Mouse (Mus musculus): Measurements from ENCODE around the gene Slc38a5. TPM values are rescaled to one million over a fixed set of nuclear protein-coding genes. Genes with fewer than 3 reads are reported as not detected.

Gene Slc38a5
- polyA plus RNA-seq (2014; fragmentation: Nextera tagmentation; extraction: Ambion mirVana) = 13.0 and 13.8 TPM in 2 replicates

DNA sequence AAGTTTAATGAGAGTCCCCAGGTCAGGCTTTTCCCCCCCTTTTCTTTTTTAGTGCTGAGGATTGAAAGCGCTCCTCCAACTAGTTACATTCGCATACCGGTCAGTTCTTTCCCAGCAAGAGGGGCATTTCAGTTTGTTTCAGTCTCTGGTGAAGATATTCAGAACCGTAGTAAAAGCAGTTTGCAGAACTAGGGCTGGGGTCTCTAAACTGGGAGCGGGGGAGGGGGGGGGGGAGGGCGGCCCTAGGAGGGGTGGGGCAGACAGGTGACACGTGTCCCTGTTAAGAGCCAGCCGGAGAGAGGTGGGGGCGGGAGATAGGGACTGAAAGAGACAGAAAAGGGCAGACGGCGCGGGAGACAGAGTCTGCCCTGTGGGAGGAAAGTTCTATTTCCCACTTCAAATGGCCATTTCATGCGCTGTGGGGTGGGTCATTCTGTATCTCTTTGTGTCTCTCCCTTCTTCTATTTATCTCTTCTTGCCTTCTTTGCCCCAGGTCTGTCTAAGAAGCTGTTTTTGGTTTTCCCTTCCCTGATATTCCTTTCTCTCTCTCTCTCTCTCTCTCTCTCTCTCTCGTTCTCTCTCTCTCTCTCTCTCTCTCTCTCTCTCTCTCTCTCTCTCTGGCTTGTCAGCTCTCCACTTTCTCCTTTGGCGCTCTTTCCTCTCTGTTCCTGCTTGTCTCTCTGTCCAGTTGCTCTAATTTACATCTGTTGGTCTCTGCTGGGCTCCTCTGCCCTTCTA, at the start of gene Slc38a5:
Gene Slc38a5 (plus strand): TSS at position 51 of the 738 bp plus-strand sequence.
- Histone ChIP-seq H3K4me3 (ENCODE audit: low read depth, low read length) (peak within 1 kb of the TSS; percentile 6; the same call in 1 of the 2 replicates), H3K9me3 (ENCODE audit: control insufficient read depth, low read depth, low read length) (no peaks in the 10 kb centered on the region), H3K27me3 (ENCODE audit: control insufficient read depth, insufficient read depth, low read length) (no peaks in the 10 kb centered on the region), H3K9ac (replicated peaks; ENCODE audit: low read depth, low read length) (no peak within 1 kb of the TSS), H3K4me2 (replicated peaks; ENCODE audit: low read depth, low read length) (peak within 1 kb of the TSS; percentile 35; the same call in 1 of the 2 replicates), H3K36me3 (ENCODE audit: control insufficient read depth, insufficient read depth, low read length) (no peaks in the 10 kb centered on the region), H3K27ac (ENCODE audit: low read length) (no peak within 1 kb of the TSS), H3K4me1 (ENCODE audit: control insufficient read depth, insufficient read depth, low read length) (no peaks in the 10 kb centered on the region)
- ATAC-seq (ENCODE audit: insufficient number of reproducible peaks, insufficient read depth, low FRiP score, low read depth) = no peak
- 12% methylated on average over 13 of the region's 15 CpGs for WGBS

DNA sequence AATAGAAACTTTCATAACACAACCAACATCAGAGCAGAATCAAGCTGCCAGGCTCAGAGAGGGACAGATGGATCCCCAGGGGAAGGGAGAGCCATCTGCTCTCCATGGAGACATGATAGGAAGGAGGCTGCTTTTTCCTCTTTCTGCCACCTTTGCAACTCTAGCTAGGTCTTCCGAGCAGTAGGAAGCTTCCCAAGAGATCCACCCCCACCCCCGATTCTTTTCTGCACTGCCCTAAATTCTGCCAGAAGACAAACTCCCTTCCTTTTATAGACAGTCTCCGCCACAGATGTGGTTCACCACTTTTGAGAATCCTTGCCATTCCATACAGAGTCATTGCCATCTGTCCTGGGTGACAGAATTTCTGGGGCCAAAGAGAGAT, 48.6 kb upstream of the Slc38a5 start:
- no peak overlapping the region for H3K9ac ChIP-seq (replicated peaks; ENCODE audit: low read depth, low read length)
- no peaks in the 10 kb centered on the region for H3K36me3 ChIP-seq (ENCODE audit: control insufficient read depth, insufficient read depth, low read length)
- H3K4me1 ChIP-seq (ENCODE audit: control insufficient read depth, insufficient read depth, low read length) = no peaks in the 10 kb centered on the region
- WGBS = 73% methylated on average over 3 of the region's 3 CpGs
- H3K9me3 ChIP-seq (ENCODE audit: control insufficient read depth, low read depth, low read length) = no peaks in the 10 kb centered on the region
- ATAC-seq (ENCODE audit: insufficient number of reproducible peaks, insufficient read depth, low FRiP score, low read depth) = no peak
- H3K4me3 ChIP-seq (ENCODE audit: low read depth, low read length) = no peak overlapping the region
- no peaks in the 10 kb centered on the region for H3K27me3 ChIP-seq (ENCODE audit: control insufficient read depth, insufficient read depth, low read length)
- no peak overlapping the region for H3K27ac ChIP-seq (ENCODE audit: low read length)
- no peak overlapping the region for H3K4me2 ChIP-seq (replicated peaks; ENCODE audit: low read depth, low read length)

DNA sequence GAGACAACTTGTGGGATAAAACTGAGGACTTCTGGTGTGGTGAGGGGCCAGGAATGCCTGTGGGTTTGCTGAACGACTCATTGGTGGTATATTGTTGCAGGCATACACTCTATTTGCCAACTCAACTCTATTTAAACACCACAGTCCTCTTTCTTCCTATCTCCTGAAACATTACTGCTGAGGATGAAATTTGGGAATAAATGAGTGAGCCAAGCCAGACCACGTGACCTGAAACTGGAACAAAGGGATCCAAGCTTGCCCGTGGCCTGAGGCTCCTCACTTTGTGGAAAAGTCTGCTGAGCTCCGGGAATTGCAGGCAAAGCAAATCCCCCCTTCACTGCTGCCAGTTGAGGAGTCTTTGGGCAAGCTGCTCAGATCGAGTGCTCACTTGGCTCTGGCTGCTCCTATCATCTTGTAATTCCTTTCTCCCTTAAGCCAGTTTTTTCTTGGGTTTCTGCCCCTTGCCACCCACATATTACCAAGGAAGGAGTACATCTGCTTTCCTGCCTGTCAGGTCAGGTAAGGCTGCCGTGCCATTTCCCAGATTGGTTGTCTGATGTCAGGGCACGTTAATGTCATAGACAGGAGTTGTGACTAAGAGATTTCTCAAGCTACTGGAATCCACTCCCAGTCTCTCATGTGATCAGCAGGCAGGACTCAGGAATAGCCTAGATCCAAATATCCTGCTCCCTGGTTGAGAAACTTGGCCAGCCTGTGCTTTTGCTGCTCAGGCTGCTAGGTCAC, 48.1 kb upstream of the Slc38a5 start:
- Histone ChIP-seq H3K4me1 (ENCODE audit: control insufficient read depth, insufficient read depth, low read length) (no peaks in the 10 kb centered on the region), H3K4me2 (replicated peaks; ENCODE audit: low read depth, low read length) (no peak overlapping the region), H3K4me3 (ENCODE audit: low read depth, low read length) (no peak overlapping the region), H3K9me3 (ENCODE audit: control insufficient read depth, low read depth, low read length) (no peaks in the 10 kb centered on the region), H3K36me3 (ENCODE audit: control insufficient read depth, insufficient read depth, low read length) (no peaks in the 10 kb centered on the region), H3K27ac (ENCODE audit: low read length) (no peak overlapping the region), H3K9ac (replicated peaks; ENCODE audit: low read depth, low read length) (no peak overlapping the region), H3K27me3 (ENCODE audit: control insufficient read depth, insufficient read depth, low read length) (no peaks in the 10 kb centered on the region)
- 58% methylated on average over 7 of the region's 7 CpGs for WGBS
- ATAC-seq (ENCODE audit: insufficient number of reproducible peaks, insufficient read depth, low FRiP score, low read depth) = no peak

DNA sequence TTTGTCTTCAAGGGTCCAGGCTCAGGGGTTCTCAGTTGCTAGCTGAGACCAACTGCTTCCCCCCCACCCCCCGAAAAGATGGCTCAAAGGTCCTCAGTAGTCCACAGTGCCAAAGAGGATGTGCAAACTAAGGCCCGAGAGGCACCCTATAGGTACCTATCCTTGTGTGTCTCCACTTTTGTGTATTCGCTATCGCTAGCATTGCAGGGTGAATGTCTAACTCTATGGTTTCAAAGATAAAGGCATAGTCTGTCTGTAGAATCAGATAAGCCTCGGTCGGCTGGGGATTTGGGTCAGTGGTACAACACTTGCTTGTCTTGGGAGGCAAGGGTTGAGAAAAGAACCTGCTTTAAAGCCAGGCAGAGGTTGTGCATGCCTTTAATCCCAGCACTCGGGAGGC, 47.5 kb upstream of the Slc38a5 start:
- WGBS = 88% methylated on average over 7 of the region's 7 CpGs
- H3K4me2 ChIP-seq (replicated peaks; ENCODE audit: low read depth, low read length) = no peak overlapping the region
- H3K9me3 ChIP-seq (ENCODE audit: control insufficient read depth, low read depth, low read length) = no peaks in the 10 kb centered on the region
- H3K27ac ChIP-seq (ENCODE audit: low read length) = no peak overlapping the region
- H3K4me3 ChIP-seq (ENCODE audit: low read depth, low read length) = no peak overlapping the region
- no peaks in the 10 kb centered on the region for H3K4me1 ChIP-seq (ENCODE audit: control insufficient read depth, insufficient read depth, low read length)
- no peak overlapping the region for H3K9ac ChIP-seq (replicated peaks; ENCODE audit: low read depth, low read length)
- H3K27me3 ChIP-seq (ENCODE audit: control insufficient read depth, insufficient read depth, low read length) = no peaks in the 10 kb centered on the region
- no peak for ATAC-seq (ENCODE audit: insufficient number of reproducible peaks, insufficient read depth, low FRiP score, low read depth)
- no peaks in the 10 kb centered on the region for H3K36me3 ChIP-seq (ENCODE audit: control insufficient read depth, insufficient read depth, low read length)

DNA sequence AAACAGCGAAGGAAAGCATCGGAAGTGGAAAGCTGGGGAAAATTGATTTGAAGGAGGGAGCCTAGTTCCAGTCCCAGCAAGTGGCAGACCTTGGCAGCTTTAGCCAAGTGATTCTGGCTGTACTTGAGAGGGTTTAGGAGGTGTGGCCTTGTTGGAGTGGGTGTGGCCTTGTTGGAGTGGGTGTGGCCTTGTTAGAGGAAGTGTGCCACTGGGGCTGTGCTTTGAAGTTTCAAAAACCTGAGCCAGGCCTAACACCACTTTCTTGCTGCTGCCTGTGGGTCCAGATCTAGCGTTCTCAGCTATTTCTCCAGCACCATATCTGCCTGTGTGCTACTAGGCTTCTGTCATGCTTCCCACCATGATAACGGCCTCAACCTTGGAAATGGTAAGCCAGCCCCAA, 40.7 kb upstream of the Slc38a5 start:
- Histone ChIP-seq H3K36me3 (ENCODE audit: control insufficient read depth, insufficient read depth, low read length) (no peaks in the 10 kb centered on the region), H3K9me3 (ENCODE audit: control insufficient read depth, low read depth, low read length) (no peaks in the 10 kb centered on the region), H3K27me3 (ENCODE audit: control insufficient read depth, insufficient read depth, low read length) (no peaks in the 10 kb centered on the region), H3K9ac (replicated peaks; ENCODE audit: low read depth, low read length) (no peak overlapping the region), H3K27ac (ENCODE audit: low read length) (no peak overlapping the region), H3K4me2 (replicated peaks; ENCODE audit: low read depth, low read length) (no peak overlapping the region), H3K4me1 (ENCODE audit: control insufficient read depth, insufficient read depth, low read length) (no peaks in the 10 kb centered on the region), H3K4me3 (ENCODE audit: low read depth, low read length) (no peak overlapping the region)
- 76% methylated on average over 4 of the region's 4 CpGs for WGBS
- ATAC-seq (ENCODE audit: insufficient number of reproducible peaks, insufficient read depth, low FRiP score, low read depth) = no peak

DNA sequence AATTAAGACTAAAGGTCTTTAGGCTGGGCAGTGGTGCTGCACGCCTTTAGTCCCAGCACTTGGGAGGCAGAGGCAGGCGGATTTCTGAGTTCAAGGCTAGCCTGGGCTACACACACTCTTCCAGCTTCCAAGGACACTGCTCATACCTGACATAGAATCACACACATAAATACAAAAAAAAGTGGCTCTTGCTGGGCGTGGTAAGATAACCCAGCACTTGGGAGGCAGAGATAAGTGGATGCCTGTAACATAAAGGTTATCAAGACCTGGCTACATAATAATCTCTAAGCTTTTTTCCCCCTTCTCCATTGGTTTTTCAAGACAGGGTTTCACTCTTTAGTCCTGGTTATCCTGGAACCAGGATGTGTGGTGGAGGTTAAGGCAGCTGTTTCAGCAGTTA, 37.3 kb upstream of the Slc38a5 start:
- Histone ChIP-seq H3K9me3 (ENCODE audit: control insufficient read depth, low read depth, low read length) (no peaks in the 10 kb centered on the region), H3K27me3 (ENCODE audit: control insufficient read depth, insufficient read depth, low read length) (no peaks in the 10 kb centered on the region), H3K4me2 (replicated peaks; ENCODE audit: low read depth, low read length) (no peak overlapping the region), H3K4me1 (ENCODE audit: control insufficient read depth, insufficient read depth, low read length) (no peaks in the 10 kb centered on the region), H3K27ac (ENCODE audit: low read length) (no peak overlapping the region), H3K9ac (replicated peaks; ENCODE audit: low read depth, low read length) (no peak overlapping the region), H3K4me3 (ENCODE audit: low read depth, low read length) (no peak overlapping the region), H3K36me3 (ENCODE audit: control insufficient read depth, insufficient read depth, low read length) (no peaks in the 10 kb centered on the region)
- WGBS = 67% methylated on average over 3 of the region's 3 CpGs
- ATAC-seq (ENCODE audit: insufficient number of reproducible peaks, insufficient read depth, low FRiP score, low read depth) = no peak

DNA sequence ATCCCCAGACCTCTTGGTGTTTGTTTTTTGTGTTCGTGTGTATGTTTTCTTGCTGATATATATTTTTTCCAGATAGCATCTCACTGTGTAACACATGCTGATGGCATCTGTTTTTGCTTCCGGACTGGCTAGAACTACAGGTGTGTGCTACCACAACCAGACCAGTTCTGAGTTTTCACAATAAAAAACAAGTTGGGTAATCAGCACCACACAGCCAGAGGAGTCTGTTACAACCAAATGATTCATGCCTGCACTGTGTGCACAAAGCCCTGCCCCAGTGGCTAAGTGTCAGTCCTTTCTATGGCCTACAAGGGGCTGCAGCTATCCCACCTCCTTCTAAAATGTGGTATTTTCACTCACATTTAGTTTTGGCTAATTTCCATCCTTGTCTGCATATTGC, 34.2 kb upstream of the Slc38a5 start:
- 89% methylated on average over 2 of the region's 2 CpGs for WGBS
- H3K27ac ChIP-seq (ENCODE audit: low read length) = no peak overlapping the region
- no peaks in the 10 kb centered on the region for H3K36me3 ChIP-seq (ENCODE audit: control insufficient read depth, insufficient read depth, low read length)
- no peak overlapping the region for H3K4me3 ChIP-seq (ENCODE audit: low read depth, low read length)
- H3K9me3 ChIP-seq (ENCODE audit: control insufficient read depth, low read depth, low read length) = no peaks in the 10 kb centered on the region
- no peak overlapping the region for H3K4me2 ChIP-seq (replicated peaks; ENCODE audit: low read depth, low read length)
- no peak for ATAC-seq (ENCODE audit: insufficient number of reproducible peaks, insufficient read depth, low FRiP score, low read depth)
- no peak overlapping the region for H3K9ac ChIP-seq (replicated peaks; ENCODE audit: low read depth, low read length)
- no peaks in the 10 kb centered on the region for H3K4me1 ChIP-seq (ENCODE audit: control insufficient read depth, insufficient read depth, low read length)
- H3K27me3 ChIP-seq (ENCODE audit: control insufficient read depth, insufficient read depth, low read length) = no peaks in the 10 kb centered on the region

DNA sequence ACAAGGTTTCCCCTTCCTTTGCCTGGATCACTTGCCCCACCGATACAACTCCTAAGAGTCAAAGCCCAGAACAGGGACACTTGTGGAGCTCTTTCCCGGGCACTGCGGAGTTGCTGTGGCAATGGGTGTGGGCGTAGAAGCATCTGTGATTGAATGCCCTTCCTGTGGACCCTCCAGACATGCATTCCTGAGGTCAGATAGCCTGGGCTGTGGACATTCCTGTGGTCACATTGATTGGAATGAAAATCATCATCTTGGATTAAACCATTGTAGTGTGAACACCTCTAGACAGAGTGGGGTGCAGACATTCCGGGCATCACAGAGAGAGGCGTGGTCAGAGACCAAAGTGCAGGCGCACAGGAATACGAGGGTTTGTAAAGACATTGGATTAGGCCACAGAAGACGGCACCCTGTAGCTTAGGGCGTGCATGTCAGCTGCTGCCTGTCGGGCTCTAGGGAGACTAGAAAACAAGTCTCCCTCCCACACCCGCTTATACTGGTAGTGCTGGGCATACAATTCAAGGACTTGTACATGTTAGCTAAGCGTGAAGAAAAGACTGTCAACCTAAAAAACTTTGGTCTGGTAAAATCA, 32.0 kb upstream of the Slc38a5 start:
- Histone ChIP-seq H3K27ac (ENCODE audit: low read length) (no peak overlapping the region), H3K4me3 (ENCODE audit: low read depth, low read length) (no peak overlapping the region), H3K9ac (replicated peaks; ENCODE audit: low read depth, low read length) (no peak overlapping the region), H3K4me2 (replicated peaks; ENCODE audit: low read depth, low read length) (no peak overlapping the region), H3K4me1 (ENCODE audit: control insufficient read depth, insufficient read depth, low read length) (no peaks in the 10 kb centered on the region), H3K27me3 (ENCODE audit: control insufficient read depth, insufficient read depth, low read length) (no peaks in the 10 kb centered on the region), H3K36me3 (ENCODE audit: control insufficient read depth, insufficient read depth, low read length) (no peaks in the 10 kb centered on the region), H3K9me3 (ENCODE audit: control insufficient read depth, low read depth, low read length) (no peaks in the 10 kb centered on the region)
- WGBS = 72% methylated on average over 13 of the region's 13 CpGs
- peak; percentile 56; the same call in 1 of the 2 replicates for ATAC-seq (ENCODE audit: insufficient number of reproducible peaks, insufficient read depth, low FRiP score, low read depth)

All from stomach, embryonic 14.5 days (tissue).